Mouse (Mus musculus): ENCODE data around the gene Afg1l.

DNA sequence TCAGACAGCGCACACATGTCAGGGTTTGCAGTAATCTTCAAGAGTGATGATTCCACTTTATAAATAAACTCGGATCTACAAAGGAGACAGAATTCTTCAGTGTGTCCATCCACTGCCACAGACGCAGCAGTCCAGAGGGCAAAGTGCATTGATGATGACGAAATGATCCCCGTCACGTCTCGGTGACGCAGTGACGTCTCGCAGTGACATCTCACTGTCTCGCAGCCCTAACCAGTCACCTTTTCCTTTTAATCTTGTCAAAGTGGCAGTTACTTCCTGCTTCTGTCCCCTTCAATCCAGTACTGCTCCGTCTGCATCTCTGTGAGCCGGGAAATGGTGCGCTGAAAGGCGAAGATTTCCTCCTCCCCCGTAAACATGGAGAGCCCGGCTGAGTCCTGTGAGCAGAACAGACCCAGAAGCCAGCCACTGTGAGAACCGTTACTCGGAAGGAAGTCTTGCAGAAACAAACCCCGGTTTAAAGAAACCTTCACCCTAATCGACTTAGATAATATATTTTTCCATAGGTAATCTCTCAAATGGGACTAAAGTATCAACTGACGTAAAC lies 165.1 kb downstream of the Afg1l start:
- TF ChIP-seq CTCF (IDR thresholded peaks at IDR 0.05; ENCODE audit: control insufficient read depth, insufficient read depth, low read length) (no peak), POLR2A (IDR thresholded peaks at IDR 0.05; ENCODE audit: borderline replicate concordance, control insufficient read depth, low read depth, low read length) (no peak)
